Mouse (Mus musculus): ENCODE measurements around the gene Vrtn.

DNA sequence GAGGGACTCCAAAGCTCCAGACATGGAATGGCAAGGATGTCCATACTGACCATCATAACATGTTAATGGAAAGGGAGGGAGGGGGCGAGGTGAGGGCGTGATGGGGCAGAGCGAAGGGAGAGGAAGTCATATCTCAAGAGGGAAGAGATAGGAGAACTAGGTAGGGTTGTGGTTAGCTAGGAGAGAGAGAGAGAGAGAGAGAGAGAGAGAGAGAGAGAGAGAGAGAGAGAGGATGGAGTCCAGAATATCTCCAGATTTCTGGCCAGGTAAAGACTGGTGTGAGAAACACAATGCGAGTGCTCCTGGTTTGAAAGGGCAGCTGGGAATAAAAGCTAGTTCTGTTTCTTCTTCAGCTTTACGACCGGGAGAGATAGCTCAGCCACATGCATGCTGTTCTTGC, 51.3 kb downstream of the Vrtn start:
- TF ChIP-seq CTCF (IDR thresholded peaks at IDR 0.05; ENCODE audit: low read depth, low read length) = no peak
- no peak for TF ChIP-seq GATA1 (IDR thresholded peaks at IDR 0.05; ENCODE audit: borderline replicate concordance, low read length)
- no peak for TF ChIP-seq TAL1 (conservative IDR thresholded peaks at IDR 0.05; ENCODE audit: low read depth, low read length)
- no peak for TF ChIP-seq POLR2AphosphoS5 (IDR thresholded peaks at IDR 0.05; ENCODE audit: insufficient replicate concordance, low read depth, low read length)
- no peak for TF ChIP-seq GATA2 (IDR thresholded peaks at IDR 0.05; ENCODE audit: borderline replicate concordance, low read depth, low read length)
